Mouse (Mus musculus) T-helper 1 cell (primary cell): ENCODE results near the gene Emb.

Experiments
- in situ Hi-C: fragments of 300-600 bp; cut with MboI, MseI; formaldehyde crosslinking; loops from one replicate; pipeline ENCODE4 v1.15.1; 2025; ENCODE audit warnings: high pct_unique_total_duplicates

Gene Emb

DNA sequence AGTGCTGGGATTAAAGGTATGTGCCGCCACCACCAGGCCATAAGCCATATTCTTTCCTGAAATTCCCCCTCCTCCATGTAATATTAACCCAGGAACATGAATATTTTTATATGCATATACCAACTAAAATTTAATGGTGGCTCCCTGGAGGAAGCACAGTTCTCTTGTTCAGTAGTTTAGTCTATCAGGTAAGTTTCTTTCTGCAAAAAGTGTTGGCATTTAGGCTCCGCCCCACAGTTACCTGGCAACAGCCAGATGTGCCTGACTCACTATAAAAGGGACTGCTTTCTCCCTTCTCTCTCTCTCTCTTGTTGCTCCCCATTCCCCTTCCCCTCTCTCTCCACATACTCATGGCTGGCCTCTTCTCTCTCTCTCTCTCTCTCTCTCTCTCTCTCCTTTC lies 9.8 kb downstream of the Emb start:
- in situ Hi-C loops: loop anchor here (25.0 kb wide), 1 partner anchor 1169 kb away; the partner anchor contains the start of genes B430218F22Rik and Mrps30

DNA sequence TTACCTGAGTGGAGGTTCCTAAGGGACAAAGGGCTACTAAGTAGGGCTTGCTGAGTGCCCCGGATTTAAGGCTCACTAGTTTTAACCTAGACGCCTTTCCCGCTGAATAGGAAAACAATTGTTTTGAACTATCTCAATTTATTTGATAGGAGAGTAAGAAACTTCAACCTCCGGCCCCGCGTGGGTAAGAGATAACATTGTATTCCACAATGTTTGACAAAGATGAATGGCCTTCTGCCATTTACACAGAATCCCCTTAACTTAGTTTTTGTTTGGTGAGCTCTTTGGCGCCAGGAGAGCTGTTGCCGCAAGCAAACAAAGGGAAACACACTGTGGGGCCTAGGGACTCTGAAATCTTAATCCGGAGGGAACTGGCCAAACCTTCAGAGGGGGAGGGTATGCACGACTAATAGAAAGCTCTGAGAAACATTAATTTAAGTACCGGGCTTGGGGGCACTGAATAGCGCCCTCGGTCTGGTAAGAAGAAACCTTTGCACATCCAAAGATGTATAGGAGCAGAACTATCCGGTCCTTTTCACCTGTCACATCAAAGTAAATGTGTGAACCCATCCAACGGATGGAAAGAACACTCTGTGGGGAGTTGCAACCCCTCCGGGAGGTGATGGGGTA lies 11.7 kb downstream of the Emb start:
- in situ Hi-C loops: loop anchor here (25.0 kb wide), 1 partner anchor 1167 kb away; the partner anchor contains the start of genes B430218F22Rik and Mrps30

DNA sequence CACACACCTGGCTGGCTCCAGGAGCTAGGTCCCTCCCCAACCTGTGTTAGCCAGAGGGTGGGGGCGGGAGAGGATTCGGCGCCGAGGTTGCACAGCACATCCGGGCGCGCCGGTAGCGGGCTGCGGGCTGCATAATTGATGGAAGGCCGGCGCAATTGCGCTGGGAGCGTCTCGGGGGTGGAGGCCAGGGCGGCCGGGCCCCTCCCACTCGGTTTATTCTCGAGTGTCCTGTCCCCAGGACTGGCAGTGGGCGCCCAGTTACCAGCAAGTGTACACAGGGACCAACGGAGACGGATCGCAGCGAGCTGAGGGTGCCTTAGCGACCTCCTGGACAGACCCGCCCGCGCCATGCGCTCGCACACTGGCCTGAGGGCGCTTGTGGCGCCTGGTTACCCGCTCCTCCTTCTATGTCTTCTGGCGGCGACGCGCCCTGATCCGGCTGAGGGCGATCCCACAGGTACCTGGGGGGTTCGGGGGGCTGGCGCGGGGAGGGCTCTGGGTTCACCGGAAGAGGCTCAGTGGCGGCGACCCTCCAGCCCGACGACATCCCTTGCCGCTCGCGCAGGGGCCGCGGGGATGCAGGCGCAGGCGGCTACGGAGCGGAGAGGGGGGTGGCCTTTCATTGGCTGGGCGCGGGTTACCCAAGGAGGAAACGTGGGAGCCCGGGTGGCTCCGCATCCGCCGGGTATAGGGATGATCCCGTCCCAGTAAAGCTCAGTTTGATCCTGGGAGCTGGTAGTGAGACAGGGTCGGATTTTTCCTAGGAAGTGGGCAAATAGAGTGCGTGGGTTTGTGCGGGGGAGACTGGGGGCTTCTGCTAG lies 12.4 kb downstream of the Emb start, which contains the start of gene Gm17509:
Gene Gm17509, minus strand, starts transcription at position 575 of the 821 bp plus-strand sequence.
- in situ Hi-C loops: loop anchor here (25.0 kb wide), 1 partner anchor 1167 kb away; the partner anchor contains the start of genes B430218F22Rik and Mrps30

DNA sequence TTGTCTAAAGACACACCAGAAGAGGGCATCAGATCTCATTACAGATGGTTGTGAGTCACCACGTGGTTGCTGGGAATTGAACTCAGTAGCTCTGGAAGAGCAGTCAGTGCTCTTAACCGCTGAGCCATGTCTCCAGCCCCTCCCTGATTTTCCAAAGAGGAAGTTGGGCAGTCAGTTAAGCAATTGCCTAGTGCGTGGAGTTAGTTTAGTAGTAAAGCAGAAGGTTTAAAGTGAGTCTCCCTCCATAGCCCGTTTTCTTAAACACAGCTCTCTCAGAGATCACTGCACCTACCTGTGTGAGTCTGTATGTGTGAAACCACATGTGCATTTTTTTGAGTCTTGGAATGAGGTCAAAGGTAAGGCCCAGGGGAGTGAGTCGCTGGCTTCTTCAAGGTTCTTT lies 14.8 kb downstream of the Emb start:
- in situ Hi-C loops: loop anchor here (25.0 kb wide), 1 partner anchor 1164 kb away; the partner anchor contains the start of genes B430218F22Rik and Mrps30

DNA sequence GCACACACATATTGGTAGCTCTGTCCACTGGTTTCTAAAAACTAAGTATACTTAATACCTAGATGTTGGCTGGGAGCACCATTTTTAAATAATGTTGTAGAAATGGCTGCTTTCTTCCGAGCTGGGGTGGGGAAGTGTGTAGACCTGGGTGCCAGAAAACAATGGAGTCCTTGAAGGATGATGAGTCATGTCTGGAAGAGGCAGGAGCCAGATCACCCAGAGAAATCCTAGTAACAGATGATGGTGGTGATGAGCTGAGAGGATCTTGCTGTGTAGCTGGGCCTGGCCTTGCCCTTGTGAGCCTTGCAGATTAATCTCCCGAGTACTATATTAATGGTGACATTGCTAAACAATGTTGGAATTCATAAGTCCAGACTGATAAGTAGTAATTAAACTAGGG lies 16.6 kb downstream of the Emb start:
- in situ Hi-C loops: loop anchor here (25.0 kb wide), 1 partner anchor 1162 kb away; the partner anchor contains the start of genes B430218F22Rik and Mrps30

DNA sequence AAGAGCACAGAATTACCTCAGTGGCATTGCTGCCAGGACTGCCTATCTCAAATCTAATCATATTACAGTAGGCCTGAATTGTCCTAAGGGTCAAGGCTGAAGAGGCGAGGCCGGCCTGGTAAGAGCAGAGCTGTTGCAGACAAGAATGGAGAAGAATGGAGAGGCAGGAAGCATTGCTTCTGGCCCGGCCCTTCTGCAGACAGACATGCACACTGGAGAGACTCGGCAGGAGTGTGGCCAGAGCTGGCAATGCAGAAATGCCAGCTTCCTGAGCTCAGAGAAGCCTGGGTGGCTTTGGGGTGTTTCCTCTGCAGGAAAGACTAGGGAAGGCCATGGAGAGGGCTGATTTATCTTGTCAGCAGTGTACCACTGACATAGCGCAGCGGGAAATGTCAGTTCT lies 17.2 kb downstream of the Emb start:
- in situ Hi-C loops: no loop called here

DNA sequence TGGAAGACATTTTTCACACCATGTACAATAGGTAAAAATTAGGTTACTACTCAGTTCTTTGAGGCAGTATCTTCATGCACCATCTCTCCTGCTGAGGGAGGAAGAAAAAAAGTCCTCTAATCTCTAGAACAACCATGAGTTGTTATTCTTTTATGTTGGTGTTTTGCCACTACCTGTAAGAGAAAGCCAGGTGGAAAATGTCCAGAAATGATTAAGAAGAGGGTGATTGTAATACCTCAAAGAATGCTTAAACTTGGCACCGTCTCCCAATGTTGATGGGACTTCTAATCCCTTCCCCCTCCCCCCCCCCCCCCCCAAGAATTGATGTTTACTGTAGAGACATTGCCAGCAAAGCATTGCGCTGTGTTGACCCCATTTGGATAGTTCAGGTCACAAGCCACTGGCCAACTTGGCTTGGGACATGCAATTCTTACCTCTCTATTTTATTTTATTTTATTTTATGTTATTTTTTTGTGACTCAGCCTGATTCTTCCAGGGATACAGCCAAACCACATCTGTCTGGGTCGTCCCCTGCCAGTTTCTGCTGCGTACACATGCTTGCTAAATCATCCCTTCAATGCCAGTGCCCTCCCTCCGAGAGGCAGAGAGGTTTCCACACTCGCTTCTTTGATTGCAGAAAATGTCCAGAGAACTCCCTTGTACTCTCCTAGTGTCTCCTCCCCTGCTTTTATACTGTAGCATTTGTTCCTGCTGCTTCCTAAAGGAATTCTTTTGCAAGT lies 22.2 kb downstream of the Emb start:
- in situ Hi-C loops: no loop called here

DNA sequence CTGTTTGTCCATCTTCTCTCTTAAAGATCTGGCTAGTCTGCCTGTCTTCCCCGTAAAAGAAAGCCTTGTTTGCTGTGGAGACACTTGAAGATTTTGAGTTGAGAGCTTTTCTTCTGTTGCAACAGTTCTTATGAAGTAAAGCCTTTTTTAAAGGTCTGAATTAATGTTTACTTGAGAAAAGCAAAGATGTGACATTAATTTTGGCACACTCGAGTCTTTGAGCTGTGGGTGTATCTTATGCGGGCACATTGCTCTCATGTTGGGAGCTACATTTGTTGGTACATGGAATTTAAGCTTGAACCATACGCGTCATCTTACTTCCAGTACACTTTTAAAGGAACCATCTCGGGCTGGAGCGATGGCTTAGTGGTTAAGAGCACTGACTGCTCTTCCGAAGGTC lies 25.5 kb downstream of the Emb start:
- in situ Hi-C loops: no loop called here

DNA sequence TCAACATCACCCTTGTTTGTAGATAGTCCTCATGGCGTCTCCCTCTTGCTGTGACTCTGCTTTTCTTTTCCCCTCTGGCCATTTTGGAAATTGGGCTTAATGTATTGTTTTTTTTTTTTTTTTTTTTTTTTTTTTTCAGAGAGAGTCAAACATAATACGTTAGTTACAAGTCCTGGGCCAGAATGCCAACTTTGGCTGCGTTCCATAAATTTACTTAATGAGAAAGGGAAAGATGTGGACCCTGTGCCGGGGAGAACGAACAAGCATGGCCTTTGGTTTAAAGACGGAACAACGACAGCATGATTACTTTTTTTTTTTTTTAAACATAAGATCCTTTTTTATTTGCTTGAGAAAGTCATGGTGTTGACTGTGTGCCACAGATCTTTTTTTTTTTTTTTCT lies 26.1 kb downstream of the Emb start:
- in situ Hi-C loops: no loop called here

DNA sequence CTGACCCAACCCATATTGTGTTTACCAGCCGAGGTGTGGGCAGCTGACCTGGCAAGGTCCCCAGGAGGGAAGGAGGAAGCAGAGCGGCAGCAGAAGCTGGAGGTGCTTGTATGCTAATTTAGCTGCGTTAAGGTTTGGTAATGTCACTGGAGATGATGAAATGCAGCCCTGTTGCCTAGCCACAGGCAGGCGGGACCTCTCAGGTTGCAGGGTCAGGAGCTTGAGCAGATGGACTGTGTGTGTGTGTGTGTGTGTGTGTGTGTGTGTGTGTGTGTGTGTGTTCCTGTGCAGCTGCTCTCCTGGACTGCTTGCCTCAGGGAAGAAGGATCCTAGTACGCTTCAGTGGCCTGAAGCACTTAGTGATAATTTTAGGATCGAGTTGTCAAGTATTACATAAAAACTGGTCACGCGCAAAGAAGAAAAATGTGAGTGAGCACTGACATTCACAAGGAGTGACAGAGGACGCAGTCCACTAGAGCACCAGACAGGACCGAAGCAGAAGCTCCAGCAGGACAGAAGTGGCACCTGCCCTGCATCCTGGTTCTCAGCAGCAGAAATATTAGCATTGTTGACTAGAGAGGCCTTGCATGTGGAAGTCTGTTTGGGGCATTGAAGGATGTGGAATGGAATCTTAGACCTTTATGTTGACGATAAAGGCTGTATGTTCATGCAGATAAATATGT lies 27.3 kb downstream of the Emb start:
- in situ Hi-C loops: no loop called here

DNA sequence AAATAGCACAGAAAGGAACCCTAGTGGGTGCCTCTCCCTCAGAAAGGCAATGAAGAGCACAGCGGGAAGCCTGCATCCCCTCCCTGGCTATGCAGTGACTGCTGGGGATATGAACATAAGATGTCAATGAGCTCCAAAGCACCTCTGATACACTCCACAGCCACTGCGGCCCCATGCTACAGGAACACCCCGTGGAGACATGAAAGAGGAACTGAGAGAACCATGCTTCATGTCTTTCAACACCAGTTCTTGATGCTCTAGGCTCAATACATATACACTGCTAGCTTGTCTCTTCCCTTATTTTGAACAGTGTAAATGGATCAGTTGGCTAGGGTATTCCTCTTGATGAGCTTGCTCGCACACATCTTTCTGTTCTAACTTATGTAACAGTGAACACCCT lies 28.8 kb downstream of the Emb start:
- in situ Hi-C loops: no loop called here

DNA sequence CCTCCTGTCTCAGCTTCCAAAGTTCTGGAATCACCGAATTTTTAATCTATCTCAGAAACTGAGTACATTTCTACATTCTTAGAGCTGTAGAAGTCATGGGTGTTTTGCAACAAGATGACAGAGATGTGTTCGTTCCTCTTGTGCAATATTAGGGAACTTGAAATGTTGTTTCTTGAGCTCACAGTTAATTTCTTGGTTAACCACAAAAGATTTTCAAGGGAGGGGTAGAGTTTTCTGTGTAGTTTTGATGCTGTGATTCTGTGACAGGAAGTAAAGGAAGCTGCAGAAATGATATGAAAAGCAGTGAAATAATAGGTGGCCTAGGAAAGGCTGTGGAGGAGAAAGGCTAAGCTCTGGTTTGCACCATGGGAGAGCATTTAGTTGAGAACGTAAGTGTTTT lies 33.7 kb downstream of the Emb start:
- in situ Hi-C loops: no loop called here

DNA sequence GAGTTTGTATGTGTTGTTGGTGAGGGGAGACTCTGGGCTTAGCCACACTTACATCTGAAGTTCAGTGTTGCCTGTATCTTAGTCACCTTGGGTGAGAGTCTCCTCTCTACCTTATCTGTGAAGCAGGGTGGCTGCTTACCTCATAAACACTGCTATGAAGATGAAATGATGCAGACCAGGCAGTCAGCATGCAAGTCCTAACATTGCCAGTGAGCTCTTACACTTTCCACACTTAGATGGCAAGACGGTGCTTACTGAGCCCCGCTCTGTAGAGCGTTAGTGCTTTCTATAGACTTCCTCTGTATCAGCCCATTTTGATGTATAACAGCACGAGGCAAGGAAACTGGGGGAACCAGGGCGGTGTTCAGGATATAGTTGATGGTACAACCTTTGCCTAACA lies 34.3 kb downstream of the Emb start:
- in situ Hi-C loops: no loop called here

DNA sequence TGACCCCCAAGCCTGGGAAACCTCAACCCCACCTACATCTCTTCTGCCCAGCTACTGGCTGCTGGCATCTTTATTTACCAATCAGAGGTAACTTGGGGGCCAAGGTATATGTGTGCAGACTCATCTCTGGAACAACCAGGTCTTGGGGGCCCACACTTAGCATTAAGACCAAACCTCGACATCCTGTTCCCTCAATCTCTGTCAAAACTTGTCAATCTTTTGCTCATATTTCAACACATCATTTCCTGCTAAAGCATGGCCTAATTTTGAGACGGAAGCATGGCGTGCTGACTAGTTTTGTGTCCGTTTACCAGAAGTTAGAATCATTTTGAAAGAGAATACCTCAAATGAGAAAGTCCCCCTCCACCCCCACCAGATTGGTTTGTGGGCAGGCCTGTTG lies 52.4 kb downstream of the Emb start:
- in situ Hi-C loops: no loop called here

DNA sequence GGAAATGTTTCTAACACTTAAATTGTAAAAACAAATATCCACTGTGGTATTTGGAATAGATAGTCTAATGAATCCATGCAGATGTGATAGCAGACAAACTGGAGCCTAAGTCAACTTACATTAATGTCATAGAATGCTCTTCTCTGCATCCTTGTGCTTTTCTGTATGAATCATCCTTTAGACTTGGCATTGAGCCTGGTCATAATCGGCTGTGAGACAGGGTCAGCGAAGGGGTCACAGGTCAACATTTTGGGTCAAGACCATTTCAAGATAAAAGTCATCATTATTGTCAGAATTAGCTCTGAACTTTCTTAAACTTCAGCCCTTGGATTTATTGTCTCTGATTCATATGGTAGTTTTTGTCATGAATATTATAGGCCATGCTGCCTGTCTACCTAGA lies 57.8 kb downstream of the Emb start:
- in situ Hi-C loops: no loop called here

DNA sequence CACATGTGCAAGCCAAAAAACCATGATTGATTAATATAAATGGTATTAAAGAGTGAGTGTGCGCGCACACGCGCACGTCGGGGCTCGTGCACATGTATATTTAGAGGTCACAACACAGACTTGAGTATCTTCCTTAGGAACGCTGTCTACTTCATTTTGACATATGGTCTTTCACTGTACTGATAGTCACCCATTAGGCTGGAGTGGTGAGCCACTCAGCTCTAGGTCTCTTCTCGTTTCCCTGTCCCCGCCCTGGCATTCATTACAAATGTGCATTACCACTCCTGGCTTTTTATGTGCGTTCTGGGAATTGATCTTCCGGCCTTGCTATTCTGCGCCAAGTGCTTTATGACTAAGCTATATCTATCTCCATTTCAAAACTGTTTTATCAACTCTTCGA lies 59.6 kb downstream of the Emb start:
- in situ Hi-C loops: no loop called here

DNA sequence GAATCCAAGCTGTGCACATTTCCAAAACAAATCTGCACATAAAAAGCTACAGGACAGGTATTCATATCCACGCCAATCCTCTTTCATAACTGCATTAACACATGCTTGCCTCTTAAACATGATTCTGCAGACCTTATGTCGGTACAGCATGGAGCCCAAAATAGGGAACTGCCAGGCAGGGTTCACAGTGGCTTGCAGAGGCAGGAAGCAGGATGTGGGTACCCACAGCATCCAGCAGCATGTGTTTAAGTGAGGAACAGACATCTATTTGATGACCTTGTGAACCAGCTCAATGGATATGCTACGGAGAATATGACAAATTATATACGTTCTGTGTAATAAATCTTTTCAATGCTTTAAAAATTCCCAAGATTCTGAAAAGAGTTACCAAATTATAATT lies 75.7 kb downstream of the Emb start:
- in situ Hi-C loops: no loop called here

DNA sequence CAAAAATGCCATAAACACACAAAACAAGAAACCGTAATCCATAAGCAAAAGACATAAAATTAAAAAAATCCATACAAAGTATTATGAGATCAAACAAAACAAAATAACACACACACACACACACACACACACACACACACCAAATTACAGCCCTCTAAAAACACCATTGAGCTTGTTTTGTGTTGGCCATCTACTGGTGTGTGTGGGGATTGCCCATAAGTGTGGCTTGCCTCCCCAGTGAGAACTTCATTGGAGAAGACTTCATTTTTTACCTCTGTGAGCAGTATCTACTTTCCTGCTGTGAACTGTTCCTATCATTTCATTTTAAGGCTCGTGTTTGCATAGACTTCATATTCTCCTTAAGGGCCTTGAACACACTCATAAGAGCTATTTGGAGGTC lies 78.6 kb downstream of the Emb start:
- in situ Hi-C loops: loop anchor here (5.0 kb wide), 1 partner anchor 85 kb away; no protein-coding TSS in a partner anchor

DNA sequence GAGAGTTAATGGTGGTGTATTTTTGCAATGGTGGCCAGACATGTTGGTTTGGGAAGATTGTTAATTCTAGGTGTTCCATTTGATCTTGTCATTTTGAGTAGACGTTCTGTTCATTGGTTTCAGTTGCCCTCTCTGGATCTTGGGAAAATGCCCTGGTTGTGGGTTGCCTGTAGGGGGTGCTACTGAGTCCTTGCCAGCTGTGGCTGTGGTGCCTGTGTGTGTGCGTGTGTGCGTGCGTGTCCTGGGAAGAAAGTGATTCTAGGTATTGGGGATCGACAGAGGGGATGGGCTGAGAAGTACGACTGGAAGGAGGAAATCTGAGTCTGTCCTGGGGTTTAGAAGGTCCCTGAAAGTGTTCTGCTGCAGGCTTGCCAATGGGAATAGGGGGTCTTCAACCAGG lies 79.1 kb downstream of the Emb start:
- in situ Hi-C loops: loop anchor here (5.0 kb wide), 1 partner anchor 85 kb away; no protein-coding TSS in a partner anchor

DNA sequence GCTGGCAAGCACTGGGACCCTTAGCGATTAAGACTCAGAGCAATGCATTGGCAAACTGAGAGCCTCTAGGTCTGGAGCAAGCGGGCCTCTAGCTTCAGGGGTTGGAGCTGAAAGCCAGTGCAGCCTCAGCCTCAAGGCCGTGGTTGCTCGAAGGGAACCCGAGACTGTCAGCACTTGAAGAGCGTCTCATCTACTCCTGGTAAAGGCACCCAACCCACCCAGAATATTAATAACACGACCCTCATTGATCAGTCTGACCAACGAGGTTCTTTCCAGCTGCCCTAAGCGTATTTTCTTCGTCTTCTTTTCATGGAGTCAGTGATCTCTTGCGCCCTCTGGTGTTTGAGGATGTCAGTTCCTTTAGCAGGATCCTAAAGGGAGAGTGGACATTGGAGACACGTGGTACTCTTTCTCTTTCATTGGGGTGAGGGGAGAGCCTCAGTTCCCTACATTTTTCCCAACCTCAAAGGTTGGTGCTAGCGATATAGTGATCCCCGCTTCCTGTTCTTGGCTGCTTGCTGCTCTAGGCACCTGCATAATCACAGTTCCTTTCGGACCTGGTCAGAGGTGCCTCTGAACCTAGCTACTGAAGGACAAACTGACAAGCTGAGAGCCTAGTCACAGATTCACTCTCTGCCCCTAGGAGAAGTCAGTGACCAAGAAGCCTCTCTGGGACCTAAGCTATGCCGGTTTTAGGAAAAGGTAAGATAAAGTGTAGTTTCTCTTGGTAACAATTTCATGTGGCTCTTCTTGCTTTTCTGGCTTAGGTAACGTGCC lies 81.3 kb downstream of the Emb start:
- in situ Hi-C loops: loop anchor here (5.0 kb wide), 1 partner anchor 87 kb away; no protein-coding TSS in a partner anchor
